Mouse (Mus musculus) frontal cortex, adult 2 months (tissue): ENCODE measurements around the gene Micu1. TPM values are rescaled to one million over a fixed set of nuclear protein-coding genes. Genes with fewer than 3 reads are reported as not detected.

Source experiments
- DNase-seq, 2 experiments: peaks; one replicate each; pipeline ENCODE4 v3.0.0; 2022; ENCODE audit warnings: low spot score in 1 of 2; ENCODE audit errors: extremely low spot score in 1 of 2
- polyA plus RNA-seq: library from polyadenylated mRNA; depleted of rRNA; stranded (reverse); fragments of >200 nt; gene quantifications from 2 replicates; pipeline ENCODE4 v1.2.3, GENCODE M21; 2012; rRNA removed

Gene Micu1
- polyA plus RNA-seq, 1 experiment = 131 TPM

DNA sequence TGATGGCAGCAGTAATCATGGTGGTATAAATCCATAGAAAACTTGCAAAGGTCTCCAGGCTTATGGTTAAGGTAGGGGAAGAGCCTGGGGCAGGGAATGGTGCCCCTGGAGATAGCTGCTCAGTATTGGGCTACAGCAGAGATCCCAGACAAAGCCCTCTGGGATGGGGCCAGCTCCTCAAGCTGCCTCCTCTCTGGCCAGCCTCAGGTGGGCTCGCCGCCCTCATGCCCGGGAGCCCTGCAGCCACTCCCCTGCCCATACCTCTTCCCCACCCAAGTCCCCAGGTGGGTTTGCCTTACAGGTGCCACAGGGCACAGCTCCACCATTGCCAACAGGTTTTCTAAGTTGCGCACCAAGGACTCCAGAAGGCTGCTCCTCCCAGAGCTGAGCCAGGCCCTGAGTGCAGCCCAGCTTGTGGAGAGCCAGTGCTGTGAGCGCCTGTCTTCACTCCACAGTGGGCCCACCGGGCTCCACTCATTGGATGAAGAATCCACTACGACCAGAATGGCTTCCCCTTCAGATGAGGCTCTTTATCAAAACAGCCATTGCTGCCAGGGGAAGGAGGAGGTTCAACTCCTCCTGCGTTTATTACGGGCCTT is 196.0 kb downstream of the Micu1 start:
- no peak for DNase-seq

DNA sequence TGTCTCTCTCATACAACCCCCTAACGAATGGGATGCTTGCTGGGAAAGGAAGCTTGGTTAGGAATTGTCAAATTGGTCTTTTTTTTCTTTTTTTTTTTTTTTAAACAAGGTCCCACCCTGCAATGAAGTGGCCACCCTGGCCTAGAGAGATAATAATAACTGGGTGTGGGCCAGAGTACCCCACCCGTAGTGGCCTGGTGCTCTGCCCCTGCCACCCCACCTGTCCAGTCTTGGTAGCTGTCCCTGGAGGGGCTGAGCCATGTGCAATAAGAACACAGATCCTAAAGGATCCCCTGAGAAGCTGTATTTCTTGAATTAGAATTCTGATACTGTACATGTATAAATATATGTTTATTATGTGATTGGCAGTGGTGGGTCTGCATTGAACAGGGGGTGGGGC is 196.7 kb downstream of the Micu1 start:
- DNase-seq = no peak

DNA sequence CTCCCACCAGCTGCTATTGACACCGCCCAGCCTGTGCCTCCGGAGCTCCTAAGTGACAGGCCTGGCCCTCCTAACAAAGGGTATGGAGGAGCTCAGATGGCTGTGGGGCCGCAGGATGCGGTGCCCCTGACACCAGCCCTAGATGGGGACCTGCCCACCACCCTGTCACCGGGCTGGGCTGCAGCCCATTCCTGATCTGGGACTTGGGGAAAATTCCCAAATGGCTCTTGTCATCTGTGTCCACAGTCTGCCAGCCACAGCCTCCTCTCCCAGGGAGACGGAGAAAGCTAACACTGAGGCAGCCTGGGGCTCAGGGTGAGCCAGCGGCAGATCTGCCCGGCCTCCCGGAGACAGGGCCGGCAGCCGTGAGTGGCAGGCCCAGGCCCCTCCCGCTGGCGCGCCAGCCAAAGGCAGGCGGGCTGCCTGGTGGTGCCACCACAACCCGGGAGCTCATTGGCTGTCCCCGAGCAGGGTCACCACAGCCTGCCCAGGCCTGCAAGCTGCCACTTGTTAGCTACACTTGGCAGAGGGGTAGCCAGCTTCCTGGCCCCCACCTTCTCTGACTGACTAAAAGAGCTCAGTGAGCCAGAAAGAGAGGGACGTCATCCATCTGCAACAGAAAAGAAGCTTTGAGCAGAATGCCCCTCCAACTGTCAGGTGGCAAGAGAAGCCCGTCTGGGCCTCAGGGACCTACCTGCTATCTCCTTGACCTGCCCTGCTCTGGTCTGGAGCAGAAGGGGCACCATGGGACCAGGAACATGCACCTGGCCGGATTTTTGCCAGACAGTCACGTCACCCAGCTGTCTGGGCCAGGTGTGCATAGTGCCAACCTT is 197.3 kb downstream of the Micu1 start:
- peak; percentile 91 to 93 for DNase-seq

DNA sequence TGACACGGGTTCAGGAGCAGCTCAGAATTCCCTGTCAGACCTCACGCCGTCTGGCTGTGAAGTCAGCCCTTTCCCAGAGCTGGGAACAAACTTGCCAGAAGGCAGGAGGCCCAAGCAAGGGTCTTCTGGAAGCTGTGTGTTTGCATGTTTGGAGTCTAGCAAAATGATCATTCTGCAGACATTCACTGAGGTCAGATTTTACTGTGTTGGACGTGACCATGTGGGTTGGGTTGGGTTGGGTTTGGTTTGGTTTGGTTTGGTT is 197.8 kb downstream of the Micu1 start:
- no peak for DNase-seq

DNA sequence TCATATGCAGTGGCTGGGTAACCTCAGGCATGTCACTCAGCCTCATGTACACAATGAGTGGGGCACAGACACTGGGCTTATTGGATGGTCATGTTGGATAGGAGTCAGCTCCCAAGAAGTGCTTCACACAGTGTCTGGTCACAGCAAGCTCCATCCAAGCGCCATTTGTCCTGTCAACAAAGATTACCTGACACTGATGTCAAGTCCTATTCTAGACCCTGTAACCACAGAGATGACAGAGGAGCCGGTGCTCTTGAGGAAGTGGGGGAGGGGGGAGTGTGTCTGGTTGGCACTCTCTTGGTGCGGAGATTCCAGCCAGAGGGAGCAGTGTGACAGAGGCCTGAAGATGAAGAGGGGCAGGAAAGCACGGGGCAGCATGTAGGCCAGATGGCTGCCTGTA is 198.7 kb downstream of the Micu1 start:
- no peak for DNase-seq

DNA sequence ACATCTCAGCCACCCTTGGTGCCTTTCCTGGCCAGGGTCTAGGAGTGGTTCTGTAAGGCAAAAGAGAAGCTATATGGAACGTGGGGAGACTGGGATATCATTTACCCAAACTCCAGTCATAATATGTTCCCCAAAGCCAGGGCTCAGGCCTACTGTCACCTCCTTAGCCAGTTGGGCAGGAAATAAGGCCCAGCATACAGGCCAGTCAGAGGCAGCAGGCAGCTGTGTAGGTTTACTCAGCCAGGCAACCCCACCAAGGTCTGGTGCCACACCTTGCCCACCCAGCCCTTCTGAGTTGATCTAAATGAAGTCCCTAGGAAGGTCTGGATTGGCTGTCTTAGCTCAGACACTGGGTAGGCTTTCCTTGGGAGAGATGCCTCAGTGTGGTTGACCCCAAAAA is 199.2 kb downstream of the Micu1 start:
- no peak for DNase-seq

DNA sequence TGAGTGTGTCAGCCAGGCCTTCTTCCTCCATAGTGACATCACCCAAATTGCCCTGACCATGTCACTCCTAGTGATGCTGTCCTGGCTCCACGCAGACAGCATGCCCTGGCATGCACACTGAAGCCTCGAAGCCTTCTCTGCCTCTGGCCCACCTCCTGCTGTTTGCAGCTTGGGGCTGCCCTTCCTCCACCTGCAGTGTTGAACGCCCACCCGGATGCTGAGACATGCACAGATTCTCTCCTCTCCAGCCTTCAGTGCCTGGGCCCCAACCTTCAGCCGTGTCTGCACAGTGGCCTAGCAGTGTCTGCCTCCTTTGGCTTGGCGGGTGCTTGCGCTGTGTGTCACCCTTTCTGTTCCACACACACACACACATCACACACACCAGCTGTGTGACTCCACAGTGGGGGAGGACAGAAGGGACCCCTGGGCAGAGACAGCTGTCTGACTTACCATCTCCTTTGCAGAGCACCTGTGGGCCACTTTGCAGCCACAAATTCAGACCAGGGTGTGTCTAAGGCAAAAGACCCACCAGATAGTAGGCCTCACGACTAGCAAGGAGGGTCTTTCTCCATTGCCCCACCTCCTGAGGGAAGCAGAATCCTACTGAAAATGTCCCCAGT is 199.8 kb downstream of the Micu1 start:
- peak in 1 of 2 experiments; percentile 59 for DNase-seq

DNA sequence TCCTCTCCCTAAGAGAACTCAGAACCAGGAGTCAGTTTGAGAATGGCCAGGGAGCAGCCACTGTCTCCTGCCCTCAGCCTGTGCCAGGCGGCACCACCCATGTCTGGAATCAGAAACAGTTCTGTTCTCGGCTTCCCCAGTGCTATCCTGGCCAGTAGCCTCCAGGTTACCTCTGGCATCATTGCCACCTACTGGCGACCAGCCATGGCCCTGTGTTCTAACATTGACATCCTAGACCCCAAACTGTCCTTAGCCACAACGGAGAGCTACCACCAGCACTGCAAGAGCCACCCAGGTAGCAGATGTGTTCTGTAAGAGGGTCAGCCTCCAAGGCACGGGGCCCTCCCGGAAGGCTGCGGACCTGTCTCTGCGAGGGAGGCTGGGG is 200.3 kb downstream of the Micu1 start:
- DNase-seq = no peak

DNA sequence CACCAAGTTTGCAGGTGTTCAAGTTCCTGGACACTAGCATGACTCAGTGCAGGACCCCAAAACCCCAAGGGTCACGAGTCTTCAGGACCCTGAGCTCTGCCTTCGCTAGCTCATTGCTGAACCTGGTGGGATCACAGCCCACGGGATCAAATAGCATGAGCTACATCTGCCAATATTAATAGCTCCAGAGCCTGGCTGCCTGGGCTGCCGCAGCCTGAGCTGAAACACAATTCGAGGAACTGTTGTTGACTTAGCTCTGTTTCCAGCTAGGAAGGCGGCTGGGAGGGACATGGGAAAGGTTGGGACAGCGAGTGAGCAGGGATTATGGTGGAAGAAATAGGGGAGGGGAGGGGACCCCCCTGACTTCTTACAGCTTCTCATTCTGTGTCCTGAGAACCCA is 200.9 kb downstream of the Micu1 start:
- DNase-seq = no peak

DNA sequence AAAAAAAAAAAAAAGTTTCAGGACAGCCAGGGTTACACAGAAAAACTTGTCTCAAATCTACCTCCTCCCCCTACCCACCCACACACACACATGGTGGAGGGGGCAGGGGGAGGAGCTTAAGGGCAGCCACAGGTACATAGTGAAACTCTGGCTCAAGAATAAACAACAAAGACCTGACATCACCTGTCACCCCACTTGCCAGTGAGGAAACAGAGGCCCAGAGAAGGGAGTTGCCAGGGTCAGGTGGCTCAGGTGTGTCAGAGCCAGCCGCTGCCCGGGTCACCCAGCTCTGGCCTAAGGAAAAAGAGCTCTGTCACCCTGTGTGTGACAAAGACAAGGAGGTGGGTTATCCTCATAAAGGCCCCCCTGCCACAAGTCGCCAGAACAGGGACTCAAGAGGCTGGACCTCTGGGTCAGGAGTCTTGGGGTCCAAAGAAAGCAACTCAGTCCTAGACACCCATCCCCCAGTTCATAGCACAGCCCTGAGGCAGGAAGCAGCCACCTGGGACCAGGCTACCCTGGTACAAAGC is 204.9 kb downstream of the Micu1 start:
- DNase-seq = no peak

DNA sequence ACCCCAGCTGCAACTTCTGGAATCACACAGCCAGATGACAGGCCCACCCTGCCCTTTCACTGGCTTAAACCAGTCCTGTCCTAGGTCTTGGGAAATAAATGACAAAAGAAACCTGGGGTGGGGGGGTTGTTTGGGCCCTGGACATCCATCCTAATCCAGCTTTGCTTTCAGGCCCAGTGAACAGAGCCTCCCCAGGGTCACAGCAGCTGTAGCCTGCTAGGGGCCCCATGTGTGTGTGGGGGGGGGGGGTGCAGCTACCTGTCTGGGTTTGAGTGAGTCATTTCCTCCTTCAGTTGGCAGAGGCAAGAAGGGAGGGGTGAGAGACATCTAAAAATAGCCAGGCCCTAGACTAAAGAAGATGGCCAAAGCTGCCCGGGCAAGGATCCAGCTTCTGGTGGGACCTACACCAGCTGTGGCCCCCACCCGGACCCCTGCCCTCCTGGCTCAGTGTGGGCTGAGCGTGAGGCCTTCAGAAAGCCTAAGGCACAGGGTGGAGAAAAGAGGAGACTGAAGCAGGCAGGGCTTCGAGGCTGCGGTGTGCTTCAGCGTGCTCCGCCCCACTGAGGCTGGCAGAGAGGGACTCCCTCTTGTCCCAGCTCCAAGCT is 205.5 kb downstream of the Micu1 start:
- no peak for DNase-seq

DNA sequence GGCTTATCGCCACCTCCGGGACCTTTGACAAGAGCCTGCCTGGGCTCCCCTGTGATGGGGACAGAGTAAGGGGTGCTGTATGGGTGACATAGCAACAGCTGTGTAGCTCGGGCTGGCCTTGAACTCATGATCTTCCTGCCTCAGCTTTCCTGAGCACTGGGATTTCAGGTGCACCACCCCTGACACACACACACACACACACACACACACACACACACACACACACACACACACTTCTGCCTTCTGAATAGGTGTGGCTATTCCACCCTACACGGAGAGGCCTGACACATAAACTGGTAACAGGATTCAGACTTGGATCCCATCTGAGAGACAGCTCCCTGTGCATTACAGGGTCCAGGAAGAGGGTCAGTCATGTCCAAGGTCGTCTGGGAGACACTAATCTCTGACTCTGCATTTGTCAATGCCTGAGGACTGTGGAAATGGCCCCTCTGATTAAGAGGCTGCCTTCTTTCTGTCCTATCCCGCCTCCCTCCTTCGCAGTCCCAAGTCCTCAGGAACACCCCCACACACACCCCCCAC is 206.6 kb downstream of the Micu1 start:
- DNase-seq = no peak

DNA sequence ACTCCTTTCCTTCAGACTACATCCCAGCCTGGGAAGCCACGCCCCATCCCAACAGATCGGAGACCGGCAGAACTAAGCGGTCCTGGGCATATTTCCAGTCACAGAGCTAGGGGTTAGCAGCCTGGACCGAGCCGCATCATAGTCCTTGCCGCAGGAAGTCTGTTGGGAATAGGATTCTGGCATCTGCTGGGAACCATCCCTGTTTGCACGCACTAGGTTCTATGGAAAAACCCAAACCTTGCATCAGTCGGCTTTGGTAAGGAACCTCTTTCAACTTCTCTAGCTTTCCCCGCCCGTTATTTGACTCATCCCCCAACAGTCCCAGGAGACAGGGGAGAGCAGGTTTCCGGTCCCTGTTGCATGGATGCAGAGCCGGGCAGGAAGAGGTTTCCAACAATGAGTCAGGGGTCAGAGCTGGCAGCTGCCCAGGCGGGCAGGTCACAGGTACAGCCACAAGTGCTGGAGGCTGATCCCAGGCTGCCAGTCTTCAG is 207.1 kb downstream of the Micu1 start:
- DNase-seq = no peak

DNA sequence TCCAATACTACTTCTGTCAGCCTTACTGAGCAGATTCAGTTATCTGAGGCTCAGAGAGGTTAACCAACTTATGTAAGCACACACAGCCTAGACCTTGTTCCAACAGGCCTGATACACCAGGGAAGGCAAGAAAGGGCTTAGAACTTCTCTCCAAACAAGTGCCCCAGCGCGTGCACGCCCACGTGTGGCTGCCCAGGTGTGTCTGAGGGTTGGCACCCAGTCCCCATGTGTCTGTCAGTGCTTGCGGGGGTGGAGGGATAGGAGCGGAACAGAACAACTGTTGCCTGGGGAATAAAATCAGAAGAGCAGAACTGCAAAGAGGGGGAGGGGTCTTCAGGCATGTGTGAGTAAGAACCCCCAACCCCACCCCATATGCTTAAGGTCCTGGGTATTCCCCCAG is 208.8 kb downstream of the Micu1 start:
- DNase-seq = no peak

DNA sequence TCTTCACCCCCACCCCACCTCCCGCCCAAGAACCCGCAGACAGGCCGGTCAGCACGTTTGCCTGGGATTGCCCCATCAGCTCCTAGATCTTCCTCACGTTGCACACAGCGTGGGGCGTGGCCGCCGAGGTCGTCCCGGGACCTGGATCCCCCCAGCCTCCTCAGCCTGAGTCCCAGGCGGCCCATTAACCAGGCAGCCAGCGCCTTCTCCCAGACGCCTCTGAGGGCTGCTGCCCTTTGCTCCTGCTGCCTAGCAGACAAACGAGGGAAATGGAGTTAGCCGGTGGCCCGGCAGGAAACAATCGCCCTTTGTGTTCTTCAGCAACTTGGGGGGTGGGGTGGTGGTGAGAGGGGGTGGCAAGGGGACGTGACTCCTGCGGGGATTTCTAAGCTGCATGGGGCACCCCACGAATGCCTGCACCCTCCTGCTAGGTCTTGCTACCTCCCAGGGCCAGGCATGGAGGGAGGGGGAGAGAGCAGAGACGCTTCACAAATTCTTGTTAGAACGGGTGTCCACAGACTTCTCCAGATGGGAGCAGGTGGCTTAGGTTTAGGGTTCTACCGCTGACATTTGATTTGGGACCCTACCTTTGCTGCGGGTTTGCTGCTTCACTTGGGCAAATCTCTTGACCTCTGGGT is 209.4 kb downstream of the Micu1 start:
- no peak for DNase-seq

Other genes with a start within 250 kb of the Micu1 start
- not detected in 2 replicates for gene Gm10322, start 86.4 kb upstream of the Micu1 start, polyA plus RNA-seq
- gene Mcu, start 85.8 kb upstream of the Micu1 start, polyA plus RNA-seq = 28.5 and 30.0 TPM in 2 replicates
- 49.0 and 50.3 TPM in 2 replicates for gene Dnajb12, start 177.1 kb downstream of the Micu1 start, polyA plus RNA-seq
- gene Ddit4, start 249.4 kb downstream of the Micu1 start, polyA plus RNA-seq = 46.3 and 53.3 TPM in 2 replicates